Mouse (Mus musculus) lung, postnatal 25 days (tissue): ENCODE data around the gene Pik3c2b.

ENCODE experiments used
- DNase-seq: peaks from one replicate; pipeline ENCODE4 v3.0.0; 2022; ENCODE audit warnings: low spot score

Gene Pik3c2b

GRCm38 (mm10) chr1:133100980-133101798 lies 55.7 kb downstream of the Pik3c2b start:
- DNase-seq: peak; percentile 75

- no peak for DNase-seq
Measured at GRCm38 (mm10) chr1:133102108-133102507, 56.6 kb downstream of the Pik3c2b start.

- peak; percentile 51 for DNase-seq
Measured at GRCm38 (mm10) chr1:133103315-133103714, 57.8 kb downstream of the Pik3c2b start.

GRCm38 (mm10) chr1:133103871-133104270 lies 58.4 kb downstream of the Pik3c2b start:
- DNase-seq: no peak

GRCm38 (mm10) chr1:133116108-133116507 lies 70.6 kb downstream of the Pik3c2b start:
- no peak for DNase-seq

- peak; percentile 67 for DNase-seq
Measured at GRCm38 (mm10) chr1:133118127-133118526, 72.7 kb downstream of the Pik3c2b start.

GRCm38 (mm10) chr1:133118844-133119243 lies 73.4 kb downstream of the Pik3c2b start:
- no peak for DNase-seq

- peak; percentile 40 for DNase-seq
Measured at GRCm38 (mm10) chr1:133119931-133120712, 74.7 kb downstream of the Pik3c2b start.

- DNase-seq: no peak
Measured at GRCm38 (mm10) chr1:133121246-133121645, 75.8 kb downstream of the Pik3c2b start.

- no peak for DNase-seq
Measured at GRCm38 (mm10) chr1:133124137-133124536, 78.7 kb downstream of the Pik3c2b start.

- no peak for DNase-seq
Measured at GRCm38 (mm10) chr1:133125640-133126364, 80.3 kb downstream of the Pik3c2b start.

GRCm38 (mm10) chr1:133126365-133126740 lies 80.9 kb downstream of the Pik3c2b start:
- DNase-seq: no peak

GRCm38 (mm10) chr1:133127328-133127727 lies 81.9 kb downstream of the Pik3c2b start:
- no peak for DNase-seq

GRCm38 (mm10) chr1:133129471-133130221 lies 84.2 kb downstream of the Pik3c2b start:
- peak; percentile 42 for DNase-seq

- peak; percentile 100 for DNase-seq
Measured at GRCm38 (mm10) chr1:133130638-133131560, 85.4 kb downstream of the Pik3c2b start, which contains the start of gene Ppp1r15b. Gene Ppp1r15b (plus strand): TSS chr1:133131143.

GRCm38 (mm10) chr1:133131561-133131905 lies 86.1 kb downstream of the Pik3c2b start:
- no peak for DNase-seq

- DNase-seq: no peak
Measured at GRCm38 (mm10) chr1:133131936-133132335, 86.5 kb downstream of the Pik3c2b start.

GRCm38 (mm10) chr1:133132388-133133326 lies 87.2 kb downstream of the Pik3c2b start:
- no peak for DNase-seq

- DNase-seq: peak; percentile 48
Measured at GRCm38 (mm10) chr1:133133425-133133824, 88.0 kb downstream of the Pik3c2b start.
